Mouse (Mus musculus): ENCODE results near the gene Eepd1. TPM values are rescaled to one million over a fixed set of nuclear protein-coding genes. Genes with fewer than 3 reads are reported as not detected.
"Not testable (repeated sequence)": the region's sequence is repeated elsewhere in the genome, so short reads cannot be mapped to it uniquely, and the experiment has no call there.

The Eepd1 gene
- polyA plus RNA-seq (2016; fragmentation: Nextera tagmentation; extraction: Ambion mirVana): 19.4 and 20.1 TPM in 2 replicates

DNA sequence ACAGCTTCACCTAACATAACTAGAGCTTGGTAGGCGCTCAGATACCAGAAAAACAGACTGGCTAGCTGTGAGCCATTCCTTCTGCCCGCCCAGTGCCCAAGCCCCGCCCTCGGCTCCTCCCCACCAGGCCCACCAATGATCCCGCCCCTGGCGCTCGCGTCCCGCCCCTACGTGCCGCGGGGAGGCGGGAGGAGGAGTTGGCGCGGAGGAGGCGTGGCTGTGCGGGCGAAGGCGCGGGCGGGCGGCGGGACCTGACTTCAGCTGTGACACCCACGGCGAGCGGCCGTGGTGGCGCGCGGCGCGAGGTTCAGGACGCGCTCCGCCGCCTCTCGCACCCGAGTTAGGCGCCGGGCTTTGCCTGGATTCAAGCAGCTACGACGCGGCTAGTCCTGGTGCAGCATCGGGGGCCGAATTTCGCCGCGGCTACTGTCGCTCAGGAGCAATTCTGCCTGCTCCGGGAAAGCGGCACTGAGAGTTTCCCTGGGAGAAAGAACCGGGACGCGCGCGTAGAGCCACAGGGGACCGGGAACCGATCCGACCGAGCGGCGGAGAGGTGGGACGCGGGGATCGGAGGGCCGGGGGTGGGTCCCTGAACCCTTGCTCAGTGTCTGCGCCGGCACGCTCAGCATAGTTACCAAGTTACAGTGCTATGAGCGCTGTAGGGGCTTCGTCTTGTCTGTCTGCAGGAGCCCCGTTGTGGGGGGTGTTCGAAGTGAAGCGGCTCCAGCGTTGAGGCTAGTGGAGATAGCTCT, at the start of gene Eepd1:
Gene Eepd1 (plus strand): TSS at position 204 of the 752 bp plus-strand sequence.
- H3K36me3 ChIP-seq (replicated peaks): no peaks in the 10 kb centered on the region
- H3K27me3 ChIP-seq (replicated peaks; ENCODE audit: low read depth, poor library complexity, severe bottlenecking): peaks cover 13% of the 10 kb centered on the region
- DNase-seq (ENCODE audit: low spot score): peak; percentile 97
- H3K4me3 ChIP-seq: peak within 1 kb of the TSS; percentile 81
- H3K4me1 ChIP-seq: peaks cover 50% of the 10 kb centered on the region
- no peaks in the 10 kb centered on the region for H3K9me3 ChIP-seq
- under 1% methylated on average over 75 of the region's 75 CpGs for whole genome bisulfite sequencing
- H3K27ac ChIP-seq (replicated peaks): peak within 1 kb of the TSS; percentile 86

DNA sequence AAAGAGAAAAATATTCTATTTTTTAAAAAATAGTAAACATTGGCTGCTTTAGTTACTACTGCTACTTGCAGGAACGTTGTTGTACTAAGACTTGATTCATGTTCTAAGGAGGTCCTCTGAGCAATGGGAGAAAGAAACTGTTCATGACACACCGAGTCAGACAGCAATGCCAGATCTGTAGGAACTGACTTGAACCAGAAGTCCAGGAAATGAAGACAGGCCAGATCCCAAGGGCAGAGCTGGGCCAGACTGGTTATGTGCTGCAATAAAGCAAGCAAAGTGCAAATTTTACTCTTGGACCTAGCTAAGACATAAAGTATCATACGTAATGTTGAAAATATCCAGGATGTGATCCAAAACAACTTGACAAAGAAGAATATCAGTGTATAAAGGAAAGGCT, 42.5 kb upstream of the Eepd1 start:
- Histone ChIP-seq H3K27ac (replicated peaks) (no peak overlapping the region), H3K4me3 (no peak overlapping the region), H3K9me3 (no peaks in the 10 kb centered on the region), H3K4me1 (peaks cover 4% of the 10 kb centered on the region; the same call in 1 of the 2 replicates), H3K27me3 (replicated peaks; ENCODE audit: low read depth, poor library complexity, severe bottlenecking) (no peaks in the 10 kb centered on the region), H3K36me3 (replicated peaks) (no peaks in the 10 kb centered on the region)
- 87% methylated on average over 3 of the region's 3 CpGs for WGBS
- no peak for DNase-seq (ENCODE audit: low spot score)

DNA sequence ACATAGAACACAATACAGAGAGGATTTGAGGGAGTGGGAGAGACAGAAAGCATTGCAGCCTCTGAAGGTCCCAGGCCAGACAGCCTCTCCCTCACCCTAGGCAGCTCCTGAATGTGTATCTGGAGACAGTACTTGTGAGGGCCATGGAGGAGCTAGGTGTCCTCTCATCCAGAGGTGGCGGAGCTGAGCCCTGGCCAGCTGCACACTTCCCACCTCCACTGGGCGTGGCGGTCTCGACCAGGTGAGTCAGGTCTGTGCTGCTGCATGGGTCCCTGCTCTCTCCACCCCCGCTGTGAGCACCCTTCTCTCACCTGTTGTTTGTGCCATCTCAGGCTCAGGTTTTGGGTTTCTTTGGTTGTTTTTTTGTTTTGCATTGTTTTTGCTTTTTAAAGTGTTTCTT, 41.3 kb upstream of the Eepd1 start:
- WGBS: 81% methylated on average over 5 of the region's 5 CpGs
- not testable (repeated sequence) for H3K9me3 ChIP-seq; DNase-seq (ENCODE audit: low spot score); H3K4me3 ChIP-seq; H3K27me3 ChIP-seq (replicated peaks; ENCODE audit: low read depth, poor library complexity, severe bottlenecking); H3K36me3 ChIP-seq (replicated peaks); H3K27ac ChIP-seq (replicated peaks); H3K4me1 ChIP-seq

DNA sequence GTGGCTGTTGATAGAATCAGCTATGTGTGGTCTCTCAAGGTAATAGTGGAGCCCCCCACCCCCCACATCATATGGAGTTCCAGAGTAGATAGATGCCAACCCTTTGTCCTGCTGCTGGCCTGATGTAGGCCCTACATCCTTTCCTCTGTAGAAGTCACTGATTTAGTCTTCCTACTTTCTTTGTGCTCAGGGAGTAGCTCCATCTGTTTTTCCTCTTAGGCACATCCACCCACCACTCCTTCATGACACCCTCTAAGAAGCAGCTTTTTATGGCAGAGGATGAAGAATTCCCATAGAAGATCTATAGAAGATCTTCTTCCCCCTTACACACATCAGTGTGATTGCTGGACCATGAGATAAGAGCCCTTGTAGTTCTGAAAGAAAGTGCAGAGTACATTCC, 39.3 kb upstream of the Eepd1 start:
- H3K27ac ChIP-seq (replicated peaks): no peak overlapping the region
- no peak for DNase-seq (ENCODE audit: low spot score)
- no peaks in the 10 kb centered on the region for H3K9me3 ChIP-seq
- H3K4me1 ChIP-seq: no peaks in the 10 kb centered on the region
- no peaks in the 10 kb centered on the region for H3K36me3 ChIP-seq (replicated peaks)
- no peak overlapping the region for H3K4me3 ChIP-seq
- H3K27me3 ChIP-seq (replicated peaks; ENCODE audit: low read depth, poor library complexity, severe bottlenecking): no peaks in the 10 kb centered on the region

DNA sequence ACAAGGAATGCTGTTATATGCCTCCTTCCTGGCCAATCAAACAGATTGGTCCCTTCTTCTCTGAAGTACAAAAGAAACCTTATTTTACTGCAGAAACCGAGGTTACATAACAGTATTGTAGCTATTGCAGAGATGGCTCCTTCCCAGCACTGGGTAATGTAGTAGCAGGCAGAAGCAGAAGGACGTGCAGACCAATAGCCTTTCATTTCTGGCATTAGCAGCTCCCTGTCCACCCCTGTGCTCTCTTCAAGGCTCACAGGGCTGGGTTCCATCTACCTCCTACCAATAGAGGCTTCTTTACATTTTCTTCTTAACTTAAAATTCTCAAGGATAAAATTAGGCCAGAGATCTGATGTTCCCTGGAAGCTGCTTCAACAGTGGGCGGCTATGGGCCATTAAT, 38.3 kb upstream of the Eepd1 start:
- no peaks in the 10 kb centered on the region for H3K27me3 ChIP-seq (replicated peaks; ENCODE audit: low read depth, poor library complexity, severe bottlenecking)

DNA sequence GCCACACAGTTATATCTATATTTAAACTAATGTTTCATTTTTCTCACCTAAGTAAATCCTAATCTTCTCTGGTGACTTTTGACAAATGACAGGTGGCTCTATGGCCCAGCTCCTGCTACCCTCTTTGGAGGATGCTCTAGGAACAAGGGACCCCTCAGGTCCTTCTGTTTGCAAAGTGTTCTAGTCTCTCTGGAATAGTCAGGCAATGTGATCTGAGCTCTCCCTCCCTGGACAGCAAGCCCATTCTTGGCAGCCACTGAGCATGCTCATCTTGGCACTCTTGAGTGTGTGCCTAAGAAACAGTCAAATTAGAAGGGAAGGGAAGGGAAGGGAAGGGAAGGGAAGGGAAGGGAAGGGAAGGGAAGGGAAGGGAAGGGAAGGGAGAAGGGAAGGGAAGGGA, 37.8 kb upstream of the Eepd1 start:
- H3K4me3 ChIP-seq: no peak overlapping the region
- no peaks in the 10 kb centered on the region for H3K36me3 ChIP-seq (replicated peaks)
- DNase-seq (ENCODE audit: low spot score): no peak
- H3K27me3 ChIP-seq (replicated peaks; ENCODE audit: low read depth, poor library complexity, severe bottlenecking): no peaks in the 10 kb centered on the region
- no peak overlapping the region for H3K27ac ChIP-seq (replicated peaks)
- H3K9me3 ChIP-seq: no peaks in the 10 kb centered on the region
- no peaks in the 10 kb centered on the region for H3K4me1 ChIP-seq

More for the DNA sequence above, 38.3 kb upstream of the Eepd1 start:
- no peaks in the 10 kb centered on the region for H3K9me3 ChIP-seq
- H3K36me3 ChIP-seq (replicated peaks): no peaks in the 10 kb centered on the region
- no peak overlapping the region for H3K27ac ChIP-seq (replicated peaks)
- H3K4me3 ChIP-seq: no peak overlapping the region
- DNase-seq (ENCODE audit: low spot score): no peak
- H3K4me1 ChIP-seq: no peaks in the 10 kb centered on the region
- 75% methylated on average over 3 of the region's 3 CpGs for WGBS

DNA sequence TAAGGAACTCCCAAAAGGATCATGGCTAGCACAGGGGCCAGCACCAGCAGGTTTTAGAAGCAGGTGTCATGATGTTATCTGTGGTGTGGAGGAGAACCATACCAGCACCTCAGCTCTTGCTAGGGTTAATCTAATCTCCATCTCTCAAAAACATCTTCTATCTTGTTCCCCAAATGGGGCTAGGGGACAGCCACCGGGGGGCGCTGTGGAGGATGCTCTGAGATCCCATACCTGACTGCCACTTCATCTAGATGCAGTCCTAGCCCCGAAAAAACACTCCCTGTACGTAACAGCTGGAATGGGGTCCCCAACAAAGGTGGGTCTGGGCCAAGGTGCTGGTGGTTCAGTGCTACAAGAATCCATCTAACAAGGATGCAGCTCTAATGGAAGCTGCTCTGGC, 31.0 kb upstream of the Eepd1 start:
- WGBS: 62% methylated on average over 4 of the region's 4 CpGs
- Histone ChIP-seq H3K27me3 (replicated peaks; ENCODE audit: low read depth, poor library complexity, severe bottlenecking) (no peaks in the 10 kb centered on the region), H3K4me3 (no peak overlapping the region), H3K9me3 (no peaks in the 10 kb centered on the region), H3K4me1 (no peaks in the 10 kb centered on the region), H3K36me3 (replicated peaks) (no peaks in the 10 kb centered on the region), H3K27ac (replicated peaks) (no peak overlapping the region)
- DNase-seq (ENCODE audit: low spot score): no peak

DNA sequence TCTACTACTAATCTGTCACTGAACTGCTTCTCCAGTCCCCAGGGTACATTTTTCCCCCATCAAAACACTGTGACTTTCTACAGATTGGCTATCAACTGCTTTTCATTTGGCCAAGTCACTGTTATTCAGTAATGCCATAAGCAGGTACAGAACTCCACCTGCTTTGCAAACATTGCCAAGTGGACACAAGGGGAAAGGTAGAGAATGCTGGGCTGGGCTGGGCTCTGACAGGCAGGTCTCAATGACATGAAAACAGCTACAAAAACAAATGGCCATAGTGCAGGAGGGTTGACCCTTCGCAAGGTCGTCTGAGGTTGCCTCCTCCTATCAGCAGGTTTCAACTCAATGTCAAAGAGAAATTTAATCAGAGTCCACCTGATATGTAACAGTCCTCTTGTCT, 26.3 kb upstream of the Eepd1 start:
- H3K4me1 ChIP-seq: no peaks in the 10 kb centered on the region
- H3K27ac ChIP-seq (replicated peaks): no peak overlapping the region
- no peak overlapping the region for H3K4me3 ChIP-seq
- 87% methylated on average over 2 of the region's 2 CpGs for WGBS
- H3K9me3 ChIP-seq: no peaks in the 10 kb centered on the region
- no peaks in the 10 kb centered on the region for H3K36me3 ChIP-seq (replicated peaks)
- H3K27me3 ChIP-seq (replicated peaks; ENCODE audit: low read depth, poor library complexity, severe bottlenecking): no peaks in the 10 kb centered on the region
- DNase-seq (ENCODE audit: low spot score): no peak

DNA sequence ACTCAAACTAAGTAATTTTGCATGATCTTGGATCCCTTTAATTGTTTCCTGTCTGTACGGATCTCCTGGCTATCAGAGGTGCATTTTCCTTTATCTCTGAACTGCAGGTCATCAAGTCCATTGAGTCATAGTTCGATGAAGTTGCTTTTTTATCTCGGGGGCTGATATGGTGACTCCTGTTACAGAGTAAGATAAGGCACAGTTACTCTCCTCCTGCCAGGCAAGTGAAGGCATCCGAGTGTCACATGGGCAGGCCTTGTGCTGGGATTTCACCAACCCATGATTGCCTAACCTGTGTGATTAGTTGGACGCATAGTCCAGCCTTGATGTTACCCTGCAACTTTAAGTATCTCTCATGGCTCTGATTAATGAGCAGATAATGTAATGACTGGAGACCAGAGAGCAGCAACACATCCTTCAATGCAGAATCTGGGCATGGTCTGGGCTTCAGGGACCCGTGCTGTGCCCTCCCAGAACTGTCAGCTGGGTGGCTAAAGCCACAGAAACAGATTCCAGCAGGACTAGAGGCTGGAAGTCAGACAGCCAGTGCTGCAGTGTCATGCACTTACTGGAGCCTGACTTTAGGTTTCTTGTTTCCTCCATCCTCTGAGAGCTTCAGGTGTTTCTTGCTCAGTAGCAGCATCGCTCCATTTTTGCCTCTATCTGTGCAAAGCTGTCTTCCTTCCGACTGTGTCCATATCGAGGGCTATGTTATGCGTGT, 20.4 kb upstream of the Eepd1 start:
- H3K4me3 ChIP-seq: no peak overlapping the region
- H3K36me3 ChIP-seq (replicated peaks): no peaks in the 10 kb centered on the region
- no peak overlapping the region for H3K27ac ChIP-seq (replicated peaks)
- H3K27me3 ChIP-seq (replicated peaks; ENCODE audit: low read depth, poor library complexity, severe bottlenecking): no peaks in the 10 kb centered on the region
- no peaks in the 10 kb centered on the region for H3K4me1 ChIP-seq
- H3K9me3 ChIP-seq: no peaks in the 10 kb centered on the region
- WGBS: 85% methylated on average over 10 of the region's 10 CpGs
- no peak for DNase-seq (ENCODE audit: low spot score)

DNA sequence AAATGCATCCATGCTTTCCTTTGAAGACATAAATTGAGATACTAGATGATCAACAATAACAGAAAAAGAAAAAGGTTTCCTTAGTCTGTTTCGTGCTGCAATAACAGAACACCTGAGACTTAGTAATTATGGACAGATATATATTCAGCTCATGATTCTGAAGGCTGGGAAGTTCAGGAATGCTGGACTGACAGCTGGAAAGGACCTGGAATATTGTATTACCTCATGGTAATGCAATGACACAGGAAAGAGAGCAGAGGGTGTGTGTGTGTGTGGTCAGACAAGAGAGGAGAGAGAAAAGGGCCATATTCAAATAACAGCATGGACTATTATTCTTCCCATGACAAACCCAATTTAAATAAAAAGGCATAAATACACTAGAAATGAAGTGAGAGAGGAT, 17.0 kb upstream of the Eepd1 start:
- Histone ChIP-seq H3K27me3 (replicated peaks; ENCODE audit: low read depth, poor library complexity, severe bottlenecking) (no peaks in the 10 kb centered on the region), H3K27ac (replicated peaks) (no peak overlapping the region), H3K36me3 (replicated peaks) (no peaks in the 10 kb centered on the region), H3K9me3 (no peaks in the 10 kb centered on the region), H3K4me1 (no peaks in the 10 kb centered on the region), H3K4me3 (no peak overlapping the region)
- no peak for DNase-seq (ENCODE audit: low spot score)
- WGBS: 87% methylated on average over 1 of the region's 1 CpGs

DNA sequence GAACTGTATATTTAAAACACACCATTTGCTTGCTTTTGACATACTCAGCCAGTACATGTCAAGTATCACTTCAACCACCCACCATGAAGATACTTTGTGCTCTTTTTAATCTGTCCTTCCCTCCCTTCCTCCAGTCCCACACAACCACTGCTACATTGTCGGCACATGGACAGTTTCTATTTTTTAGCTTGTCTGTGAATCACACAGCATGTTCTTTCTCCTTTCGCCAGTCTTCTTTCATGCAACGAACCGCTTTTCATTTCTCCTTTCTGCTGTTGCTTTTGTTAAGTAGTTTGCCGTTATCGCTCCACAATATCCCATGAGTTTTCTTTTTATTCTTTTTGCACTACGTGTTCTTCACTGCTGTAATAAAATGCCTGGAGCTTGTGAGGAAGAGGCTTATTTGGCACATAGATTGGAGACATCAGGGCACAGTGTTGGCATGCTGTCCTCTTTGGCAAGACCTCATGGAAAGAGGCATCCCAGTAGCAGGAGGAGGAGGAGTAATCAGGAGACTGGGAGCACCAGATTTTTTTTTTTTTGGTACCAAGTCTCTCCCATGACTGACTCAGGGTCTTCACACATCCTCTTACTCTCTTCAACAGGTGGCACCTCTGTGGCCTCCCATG, 1.8 kb upstream of the Eepd1 start:
- no peak overlapping the region for H3K4me3 ChIP-seq
- H3K4me1 ChIP-seq: peaks cover 38% of the 10 kb centered on the region
- no peak overlapping the region for H3K27ac ChIP-seq (replicated peaks)
- peaks cover 13% of the 10 kb centered on the region for H3K27me3 ChIP-seq (replicated peaks; ENCODE audit: low read depth, poor library complexity, severe bottlenecking)
- DNase-seq (ENCODE audit: low spot score): no peak
- H3K9me3 ChIP-seq: no peaks in the 10 kb centered on the region
- WGBS: 93% methylated on average over 7 of the region's 7 CpGs
- no peaks in the 10 kb centered on the region for H3K36me3 ChIP-seq (replicated peaks)

DNA sequence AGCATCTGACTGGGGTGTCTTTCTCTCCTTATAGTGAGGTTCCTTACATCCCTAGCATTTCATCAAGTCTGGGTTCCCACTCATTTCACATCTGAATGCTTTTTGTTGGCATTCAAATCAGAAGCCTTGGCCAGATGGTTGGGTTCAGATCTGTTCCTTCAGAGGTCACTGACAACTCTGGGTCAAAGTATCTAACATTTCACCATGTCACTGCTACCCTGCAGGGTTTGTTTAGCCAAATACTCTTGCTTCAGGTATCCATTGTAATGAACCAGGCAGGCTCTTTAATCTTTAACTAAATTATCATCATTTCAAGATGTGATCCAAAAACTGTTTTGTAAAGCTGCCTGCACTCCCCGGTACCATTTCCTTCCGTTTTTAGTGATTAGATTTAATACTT, 671 bp upstream of the Eepd1 start:
- WGBS: 55% methylated on average over 2 of the region's 2 CpGs
- H3K4me3 ChIP-seq: peak overlapping the region; percentile 81
- no peaks in the 10 kb centered on the region for H3K9me3 ChIP-seq
- no peak for DNase-seq (ENCODE audit: low spot score)
- peaks cover 50% of the 10 kb centered on the region for H3K4me1 ChIP-seq
- no peaks in the 10 kb centered on the region for H3K36me3 ChIP-seq (replicated peaks)
- peaks cover 13% of the 10 kb centered on the region for H3K27me3 ChIP-seq (replicated peaks; ENCODE audit: low read depth, poor library complexity, severe bottlenecking)
- no peak overlapping the region for H3K27ac ChIP-seq (replicated peaks)
